Mouse (Mus musculus) heart, embryonic 15.5 days (tissue): ENCODE results near the gene Klk7. TPM values are rescaled to one million over a fixed set of nuclear protein-coding genes. Genes with fewer than 3 reads are reported as not detected.

Experiments used
- ATAC-seq: fragments of 200-750 bp; cut with Nextera tagmentation; replicated peaks from 2 replicates; pipeline ENCODE4 v1.8.0; 2017; ENCODE audit warnings: low read depth, moderate TSS enrichment; ENCODE audit not compliant: insufficient number of reproducible peaks, insufficient read depth, low FRiP score
- H3K27ac ChIP-seq: fragments of 300-500 bp; sonication (generic); 2 replicates; pipeline ENCODE4 v1.5.1; 2015; ENCODE audit warnings: mild to moderate bottlenecking, inconsistent platforms
- H3K27me3 ChIP-seq: fragments of 300-500 bp; sonication (generic); 2 replicates; pipeline ENCODE4 v1.6.1; 2015; ENCODE audit warnings: inconsistent platforms
- H3K36me3 ChIP-seq: fragments of 300-500 bp; sonication (generic); 2 replicates; pipeline ENCODE4 v1.6.1; 2015; ENCODE audit warnings: mild to moderate bottlenecking, inconsistent platforms
- H3K4me1 ChIP-seq: fragments of 300-500 bp; sonication (generic); replicated peaks from 2 replicates; pipeline ENCODE4 v1.6.1; 2015; ENCODE audit warnings: inconsistent platforms
- H3K4me2 ChIP-seq: fragments of 300-500 bp; sonication (generic); 2 replicates; pipeline ENCODE4 v1.6.1; 2015; ENCODE audit warnings: inconsistent platforms, mild to moderate bottlenecking, moderate library complexity
- H3K4me3 ChIP-seq: fragments of 300-500 bp; sonication (generic); 2 replicates; pipeline ENCODE4 v1.5.1; 2015; ENCODE audit warnings: mild to moderate bottlenecking, inconsistent platforms
- H3K9ac ChIP-seq: fragments of 300-500 bp; sonication (generic); 2 replicates; pipeline ENCODE4 v1.6.1; 2015; ENCODE audit warnings: mild to moderate bottlenecking, inconsistent platforms
- H3K9me3 ChIP-seq: fragments of 300-500 bp; sonication (generic); replicated peaks from 2 replicates; pipeline ENCODE4 v1.6.1; 2016; ENCODE audit warnings: inconsistent platforms
- WGBS: fragments of 180-500 bp; shearing (Covaris S2); methylation state at CpG from one replicate; pipeline ENCODE4 v1.1.7; 2015; ENCODE audit warnings: mixed read lengths; 5-methylcytosine and 5-hydroxymethylcytosine counted together
- polyA plus RNA-seq: library from polyadenylated mRNA; unstranded; fragments of >200 nt; fragmentation: Nextera tagmentation; extraction: Ambion mirVana; gene quantifications from 2 replicates; pipeline ENCODE4 v1.2.1, GENCODE M21; 2015

Gene Klk7
- polyA plus RNA-seq, 1 experiment from 2014 or later: not detected

GRCm38 (mm10) chr7:43778176-43778970 is 32.7 kb upstream of the Klk7 start:
- WGBS: 84% methylated on average over 10 of the region's 10 CpGs
- H3K9ac ChIP-seq: no peak overlapping the region
- H3K4me1 ChIP-seq: peaks cover 4% of the 10 kb centered on the region
- no peaks in the 10 kb centered on the region for H3K36me3 ChIP-seq
- ATAC-seq: no peak
- H3K27ac ChIP-seq: no peak overlapping the region
- H3K27me3 ChIP-seq: peaks cover 18% of the 10 kb centered on the region
- no peaks in the 10 kb centered on the region for H3K9me3 ChIP-seq
- H3K4me2 ChIP-seq: no peak overlapping the region
- no peak overlapping the region for H3K4me3 ChIP-seq

- Histone ChIP-seq H3K27me3 (peaks cover 32% of the 10 kb centered on the region), H3K4me3 (no peak overlapping the region), H3K9ac (no peak overlapping the region), H3K4me2 (no peak overlapping the region), H3K4me1 (peaks cover 4% of the 10 kb centered on the region), H3K27ac (no peak overlapping the region), H3K9me3 (no peaks in the 10 kb centered on the region), H3K36me3 (no peaks in the 10 kb centered on the region)
- ATAC-seq: no peak
- WGBS: 48% methylated on average over 6 of the region's 6 CpGs
Observed at GRCm38 (mm10) chr7:43780241-43780640, 30.9 kb upstream of the Klk7 start.

GRCm38 (mm10) chr7:43780746-43781145 is 30.3 kb upstream of the Klk7 start, which contains the start of gene Klk10:
Gene Klk10 (plus strand): TSS chr7:43781035.
- Histone ChIP-seq H3K36me3 (no peaks in the 10 kb centered on the region), H3K27me3 (peaks cover 32% of the 10 kb centered on the region), H3K4me2 (no peak within 1 kb of the TSS), H3K27ac (no peak within 1 kb of the TSS), H3K9ac (no peak within 1 kb of the TSS), H3K4me1 (peaks cover 4% of the 10 kb centered on the region), H3K9me3 (no peaks in the 10 kb centered on the region), H3K4me3 (no peak within 1 kb of the TSS)
- WGBS: 40% methylated on average over 5 of the region's 5 CpGs
- ATAC-seq: no peak

- H3K4me1 ChIP-seq: peaks cover 4% of the 10 kb centered on the region
- no peak for ATAC-seq
- WGBS: 87% methylated on average over 11 of the region's 11 CpGs
Observed at GRCm38 (mm10) chr7:43781541-43781940, 29.6 kb upstream of the Klk7 start.

GRCm38 (mm10) chr7:43782275-43783265 is 28.5 kb upstream of the Klk7 start:
- H3K4me2 ChIP-seq: peak overlapping the region; percentile 71
- peaks cover 4% of the 10 kb centered on the region for H3K4me1 ChIP-seq
- ATAC-seq: peak; percentile 41; the same call in 1 of the 2 replicates
- WGBS: 8% methylated on average over 36 of the region's 36 CpGs
- no peaks in the 10 kb centered on the region for H3K9me3 ChIP-seq
- peaks cover 32% of the 10 kb centered on the region for H3K27me3 ChIP-seq
- 0 out of 2 replicates have a peak overlapping the region, but pooled peaks have one; percentile 37 for H3K9ac ChIP-seq
- H3K27ac ChIP-seq: no peak overlapping the region
- H3K4me3 ChIP-seq: peak overlapping the region; percentile 40
- no peaks in the 10 kb centered on the region for H3K36me3 ChIP-seq

More at GRCm38 (mm10) chr7:43781541-43781940, 29.6 kb upstream of the Klk7 start:
- Histone ChIP-seq H3K27ac (no peak overlapping the region), H3K4me3 (no peak overlapping the region), H3K36me3 (no peaks in the 10 kb centered on the region), H3K27me3 (peaks cover 32% of the 10 kb centered on the region), H3K4me2 (no peak overlapping the region), H3K9ac (no peak overlapping the region), H3K9me3 (no peaks in the 10 kb centered on the region)

GRCm38 (mm10) chr7:43785286-43785685 is 25.8 kb upstream of the Klk7 start:
- WGBS: 76% methylated on average over 1 of the region's 1 CpGs
- H3K9me3 ChIP-seq: no peaks in the 10 kb centered on the region
- ATAC-seq: no peak

GRCm38 (mm10) chr7:43788096-43788495 is 23.0 kb upstream of the Klk7 start:
- Histone ChIP-seq H3K27ac (no peak overlapping the region), H3K4me3 (no peak overlapping the region), H3K9me3 (no peaks in the 10 kb centered on the region), H3K4me2 (no peak overlapping the region), H3K9ac (no peak overlapping the region), H3K36me3 (no peaks in the 10 kb centered on the region), H3K4me1 (no peaks in the 10 kb centered on the region), H3K27me3 (peaks cover 19% of the 10 kb centered on the region)
- 68% methylated on average over 3 of the region's 3 CpGs for WGBS
- no peak for ATAC-seq

More at GRCm38 (mm10) chr7:43785286-43785685, 25.8 kb upstream of the Klk7 start:
- Histone ChIP-seq H3K36me3 (no peaks in the 10 kb centered on the region), H3K27ac (no peak overlapping the region), H3K4me2 (no peak overlapping the region), H3K4me3 (no peak overlapping the region), H3K4me1 (peaks cover 4% of the 10 kb centered on the region), H3K27me3 (peaks cover 32% of the 10 kb centered on the region), H3K9ac (no peak overlapping the region)

- no peak for ATAC-seq
- Histone ChIP-seq H3K36me3 (no peaks in the 10 kb centered on the region), H3K27ac (no peak overlapping the region), H3K4me3 (no peak overlapping the region), H3K9me3 (no peaks in the 10 kb centered on the region), H3K9ac (no peak overlapping the region), H3K27me3 (peaks cover 13% of the 10 kb centered on the region), H3K4me1 (no peaks in the 10 kb centered on the region), H3K4me2 (no peak overlapping the region)
- 61% methylated on average over 2 of the region's 2 CpGs for WGBS
Observed at GRCm38 (mm10) chr7:43789295-43789694, 21.8 kb upstream of the Klk7 start.

- Histone ChIP-seq H3K36me3 (no peaks in the 10 kb centered on the region), H3K4me2 (no peak within 1 kb of the TSS), H3K4me1 (peaks cover 7% of the 10 kb centered on the region), H3K9me3 (no peaks in the 10 kb centered on the region), H3K27me3 (peaks cover 16% of the 10 kb centered on the region), H3K27ac (no peak within 1 kb of the TSS), H3K4me3 (no peak within 1 kb of the TSS), H3K9ac (no peak within 1 kb of the TSS)
- 64% methylated on average over 7 of the region's 7 CpGs for WGBS
- no peak for ATAC-seq
Observed at GRCm38 (mm10) chr7:43791591-43791990, 19.5 kb upstream of the Klk7 start, which contains the start of gene Klk9. Gene Klk9 (plus strand): TSS chr7:43791891.

GRCm38 (mm10) chr7:43796355-43796754 is 14.7 kb upstream of the Klk7 start:
- 0 out of 2 replicates have a peak, but pooled peaks have one; percentile 32 for ATAC-seq

GRCm38 (mm10) chr7:43797333-43797769 is 13.7 kb upstream of the Klk7 start, which contains the start of gene Klk8:
Gene Klk8 (plus strand): TSS chr7:43797577.
- Histone ChIP-seq H3K4me2 (peak within 1 kb of the TSS; percentile 89), H3K4me3 (peak within 1 kb of the TSS; percentile 58), H3K27me3 (peaks cover 33% of the 10 kb centered on the region), H3K9me3 (no peaks in the 10 kb centered on the region), H3K27ac (no peak within 1 kb of the TSS), H3K36me3 (no peaks in the 10 kb centered on the region), H3K9ac (no peak within 1 kb of the TSS), H3K4me1 (peaks cover 19% of the 10 kb centered on the region)
- ATAC-seq: no peak; the same call in 1 of the 2 replicates
- under 1% methylated on average over 28 of the region's 28 CpGs for WGBS

More at GRCm38 (mm10) chr7:43796355-43796754, 14.7 kb upstream of the Klk7 start:
- no peak overlapping the region for H3K9ac ChIP-seq
- no peaks in the 10 kb centered on the region for H3K9me3 ChIP-seq
- H3K4me1 ChIP-seq: peaks cover 19% of the 10 kb centered on the region
- H3K4me2 ChIP-seq: peak overlapping the region; percentile 89
- no peaks in the 10 kb centered on the region for H3K36me3 ChIP-seq
- peaks cover 33% of the 10 kb centered on the region for H3K27me3 ChIP-seq
- WGBS: 7% methylated on average over 8 of the region's 8 CpGs
- H3K4me3 ChIP-seq: peak overlapping the region; percentile 58
- no peak overlapping the region for H3K27ac ChIP-seq
